Mouse (Mus musculus) intestine, embryonic 16.5 days (tissue): Measurements from ENCODE around the gene Errfi1. TPM values are rescaled to one million over a fixed set of nuclear protein-coding genes. Genes with fewer than 3 reads are reported as not detected.
A peak's percentile ranks its signal among the peaks of the same experiment; 100 is the strongest.

ENCODE experiments used
- ATAC-seq: fragments of 200-750 bp; cut with Nextera tagmentation; 2 replicates; pipeline ENCODE4 v1.8.0; 2017; ENCODE audit warnings: moderate TSS enrichment, moderate library complexity
- H3K27ac ChIP-seq: fragments of 300-500 bp; sonication (generic); 2 replicates; pipeline ENCODE4 v1.5.1; 2014; ENCODE audit warnings: mild to moderate bottlenecking, low read length
- H3K27me3 ChIP-seq: fragments of 300-500 bp; sonication (generic); replicated peaks from 2 replicates; pipeline ENCODE4 v1.6.1; 2014; ENCODE audit warnings: low read length, control low read depth, mixed read lengths; ENCODE audit not compliant: control insufficient read depth, insufficient read depth
- H3K36me3 ChIP-seq: fragments of 300-500 bp; sonication (generic); 2 replicates; pipeline ENCODE4 v1.6.1; 2014; ENCODE audit warnings: low read length, control low read depth; ENCODE audit not compliant: control insufficient read depth, insufficient read depth
- H3K4me1 ChIP-seq: fragments of 300-500 bp; sonication (generic); 2 replicates; pipeline ENCODE4 v1.6.1; 2014; ENCODE audit warnings: low read length, control low read depth, mixed read lengths; ENCODE audit not compliant: control insufficient read depth, insufficient read depth
- H3K4me2 ChIP-seq: fragments of 300-500 bp; sonication (generic); 2 replicates; pipeline ENCODE4 v1.6.1; 2014; ENCODE audit warnings: low read depth, low read length, control low read depth
- H3K4me3 ChIP-seq: fragments of 300-500 bp; sonication (generic); 2 replicates; pipeline ENCODE4 v1.5.1; 2014; ENCODE audit warnings: mild to moderate bottlenecking, low read length
- H3K9ac ChIP-seq: fragments of 300-500 bp; sonication (generic); 2 replicates; pipeline ENCODE4 v1.6.1; 2014; ENCODE audit warnings: low read depth, low read length
- H3K9me3 ChIP-seq: fragments of 300-500 bp; sonication (generic); 2 replicates; pipeline ENCODE4 v1.6.1; 2016; ENCODE audit warnings: low read length, control low read depth; ENCODE audit not compliant: control insufficient read depth
- WGBS: fragments of 180-500 bp; shearing (Covaris S2); extraction: QIAGEN DNeasy Blood & Tissue Kit; methylation state at CpG from one replicate; pipeline ENCODE4 v1.1.7; 2014; 5-methylcytosine and 5-hydroxymethylcytosine counted together
- polyA plus RNA-seq: library from polyadenylated mRNA; unstranded; fragments of >200 nt; fragmentation: Nextera tagmentation; extraction: Ambion mirVana; gene quantifications from 2 replicates; pipeline ENCODE4 v1.2.1, GENCODE M21; 2015

Errfi1 gene
- polyA plus RNA-seq, 1 experiment from 2014 or later: 28.0 TPM

- WGBS: 85% methylated on average over 12 of the region's 12 CpGs
- Histone ChIP-seq H3K27me3 (no peaks in the 10 kb centered on the region), H3K9ac (no peak overlapping the region), H3K4me3 (no peak overlapping the region), H3K36me3 (no peaks in the 10 kb centered on the region), H3K9me3 (no peaks in the 10 kb centered on the region), H3K4me2 (no peak overlapping the region), H3K4me1 (no peaks in the 10 kb centered on the region), H3K27ac (no peak overlapping the region)
- ATAC-seq: no peak
Measured at GRCm38 (mm10) chr4:150836961-150837360, 16.8 kb upstream of the Errfi1 start.

GRCm38 (mm10) chr4:150837458-150837857 lies 16.3 kb upstream of the Errfi1 start:
- H3K36me3 ChIP-seq: no peaks in the 10 kb centered on the region
- H3K4me1 ChIP-seq: no peaks in the 10 kb centered on the region
- H3K9me3 ChIP-seq: no peaks in the 10 kb centered on the region
- H3K27ac ChIP-seq: no peak overlapping the region
- WGBS: 74% methylated on average over 6 of the region's 6 CpGs
- no peaks in the 10 kb centered on the region for H3K27me3 ChIP-seq
- H3K4me2 ChIP-seq: no peak overlapping the region
- no peak overlapping the region for H3K4me3 ChIP-seq
- H3K9ac ChIP-seq: no peak overlapping the region
- no peak for ATAC-seq

GRCm38 (mm10) chr4:150842045-150842444 lies 11.7 kb upstream of the Errfi1 start:
- Histone ChIP-seq H3K4me3 (no peak overlapping the region), H3K9ac (no peak overlapping the region), H3K27ac (no peak overlapping the region), H3K36me3 (no peaks in the 10 kb centered on the region), H3K4me1 (no peaks in the 10 kb centered on the region), H3K9me3 (no peaks in the 10 kb centered on the region), H3K27me3 (no peaks in the 10 kb centered on the region), H3K4me2 (no peak overlapping the region)
- ATAC-seq: no peak
- 83% methylated on average over 5 of the region's 5 CpGs for WGBS

- H3K36me3 ChIP-seq: no peaks in the 10 kb centered on the region
- no peak overlapping the region for H3K9ac ChIP-seq
- no peak overlapping the region for H3K4me2 ChIP-seq
- no peaks in the 10 kb centered on the region for H3K27me3 ChIP-seq
- 81% methylated on average over 7 of the region's 7 CpGs for WGBS
- peak; percentile 48; the same call in 1 of the 2 replicates for ATAC-seq
- no peak overlapping the region for H3K4me3 ChIP-seq
- no peaks in the 10 kb centered on the region for H3K9me3 ChIP-seq
- H3K4me1 ChIP-seq: no peaks in the 10 kb centered on the region
- 0 out of 2 replicates have a peak overlapping the region, but pooled peaks have one; percentile 2 for H3K27ac ChIP-seq
Measured at GRCm38 (mm10) chr4:150843181-150843580, 10.5 kb upstream of the Errfi1 start.

GRCm38 (mm10) chr4:150846316-150846715 lies 7.4 kb upstream of the Errfi1 start:
- Histone ChIP-seq H3K4me1 (no peaks in the 10 kb centered on the region), H3K27me3 (no peaks in the 10 kb centered on the region), H3K9me3 (no peaks in the 10 kb centered on the region), H3K9ac (no peak overlapping the region), H3K4me2 (no peak overlapping the region), H3K36me3 (no peaks in the 10 kb centered on the region), H3K27ac (no peak overlapping the region), H3K4me3 (no peak overlapping the region)
- no peak for ATAC-seq
- WGBS: 64% methylated on average over 8 of the region's 8 CpGs

GRCm38 (mm10) chr4:150849964-150850363 lies 3.8 kb upstream of the Errfi1 start:
- no peak overlapping the region for H3K27ac ChIP-seq
- ATAC-seq: no peak
- WGBS: 51% methylated on average over 10 of the region's 10 CpGs

GRCm38 (mm10) chr4:150850893-150851292 lies 2.8 kb upstream of the Errfi1 start:
- no peak for ATAC-seq
- Histone ChIP-seq H3K4me3 (no peak overlapping the region), H3K27ac (no peak overlapping the region), H3K9me3 (no peaks in the 10 kb centered on the region), H3K9ac (no peak overlapping the region), H3K27me3 (no peaks in the 10 kb centered on the region), H3K4me1 (peaks cover 7% of the 10 kb centered on the region; the same call in 1 of the 2 replicates), H3K36me3 (no peaks in the 10 kb centered on the region), H3K4me2 (no peak overlapping the region)
- 78% methylated on average over 4 of the region's 4 CpGs for WGBS

More at GRCm38 (mm10) chr4:150849964-150850363, 3.8 kb upstream of the Errfi1 start:
- no peaks in the 10 kb centered on the region for H3K36me3 ChIP-seq
- H3K9ac ChIP-seq: no peak overlapping the region
- H3K4me3 ChIP-seq: no peak overlapping the region
- no peaks in the 10 kb centered on the region for H3K27me3 ChIP-seq
- peaks cover 7% of the 10 kb centered on the region; the same call in 1 of the 2 replicates for H3K4me1 ChIP-seq
- H3K9me3 ChIP-seq: no peaks in the 10 kb centered on the region
- no peak overlapping the region for H3K4me2 ChIP-seq

- Histone ChIP-seq H3K27ac (no peak overlapping the region), H3K27me3 (no peaks in the 10 kb centered on the region), H3K36me3 (no peaks in the 10 kb centered on the region), H3K4me3 (no peak overlapping the region), H3K9me3 (no peaks in the 10 kb centered on the region), H3K4me2 (no peak overlapping the region), H3K9ac (no peak overlapping the region), H3K4me1 (peaks cover 10% of the 10 kb centered on the region)
- 38% methylated on average over 8 of the region's 8 CpGs for WGBS
- ATAC-seq: no peak
Measured at GRCm38 (mm10) chr4:150852045-150852444, 1.7 kb upstream of the Errfi1 start.

- H3K27me3 ChIP-seq: no peaks in the 10 kb centered on the region
- H3K4me2 ChIP-seq: peak overlapping the region; percentile 9; the same call in 1 of the 2 replicates
- H3K4me1 ChIP-seq: peaks cover 12% of the 10 kb centered on the region
- no peak overlapping the region for H3K4me3 ChIP-seq
- 61% methylated on average over 4 of the region's 4 CpGs for WGBS
- no peak for ATAC-seq
- H3K9me3 ChIP-seq: no peaks in the 10 kb centered on the region
- H3K27ac ChIP-seq: peak overlapping the region; percentile 93
- H3K36me3 ChIP-seq: no peaks in the 10 kb centered on the region
- no peak overlapping the region for H3K9ac ChIP-seq
Measured at GRCm38 (mm10) chr4:150852479-150852878, 1.2 kb upstream of the Errfi1 start.

- WGBS: under 1% methylated on average over 52 of the region's 59 CpGs
- H3K4me2 ChIP-seq: peak overlapping the region; percentile 63
- peak overlapping the region; percentile 89 for H3K4me3 ChIP-seq
- H3K27me3 ChIP-seq: no peaks in the 10 kb centered on the region
- peak overlapping the region; percentile 99 for H3K27ac ChIP-seq
- H3K4me1 ChIP-seq: peaks cover 12% of the 10 kb centered on the region
- H3K9ac ChIP-seq: peak overlapping the region; percentile 99
- no peaks in the 10 kb centered on the region for H3K36me3 ChIP-seq
- ATAC-seq: peak; percentile 85
- H3K9me3 ChIP-seq: no peaks in the 10 kb centered on the region
Measured at GRCm38 (mm10) chr4:150854839-150855246, 1.1 kb downstream of the Errfi1 start.
